Mouse (Mus musculus): ENCODE measurements at regions not wholly inside any gene's neighbourhood (a gene's known extent, or its start where the extent isn't known, plus 50 kb on each side); places are given as distances from the start of the nearest gene placed in this dataset.

DNA sequence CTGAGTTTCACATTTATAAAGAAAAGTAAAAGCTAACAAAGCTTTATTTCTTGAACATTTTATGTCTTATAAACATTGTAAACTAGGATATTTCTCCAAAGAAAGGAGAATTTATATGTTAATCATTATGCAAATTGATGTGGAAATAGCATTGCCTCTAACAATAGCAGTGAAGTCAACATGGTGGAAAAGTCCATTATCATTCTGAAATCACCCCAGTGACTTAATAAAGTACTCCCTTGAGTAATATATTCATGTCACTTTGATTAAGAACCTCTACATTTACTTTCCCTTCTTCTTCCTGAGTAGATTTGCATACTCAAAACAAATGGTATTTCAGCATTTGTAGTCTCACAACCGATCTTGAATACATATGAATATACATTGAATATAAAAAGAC is 676.7 kb upstream of the Edil3 start:
- ATAC-seq (ENCODE audit: insufficient read depth, low read depth) (no peak), DNase-seq (ENCODE audit: low spot score) (no peak)
- H3K36me3 ChIP-seq (replicated peaks; ENCODE audit: control insufficient read depth, insufficient read depth, low read length): no peaks in the 10 kb centered on the region
- no peaks in the 10 kb centered on the region for H3K9me3 ChIP-seq (replicated peaks; ENCODE audit: control insufficient read depth, low read length)
- WGBS: 75% methylated on average over 1 of the region's 1 CpGs
- no peaks in the 10 kb centered on the region for H3K4me1 ChIP-seq (ENCODE audit: control insufficient read depth, insufficient read depth)
- no peak for TF ChIP-seq CTCF (IDR thresholded peaks at IDR 0.05; ENCODE audit: low read depth)
- TF ChIP-seq EP300 (IDR thresholded peaks at IDR 0.05; ENCODE audit: low read depth): no peak
- no peak overlapping the region for H3K9ac ChIP-seq (replicated peaks; ENCODE audit: low read depth, low read length)
- no peak overlapping the region for H3K27ac ChIP-seq (ENCODE audit: low read depth)
- H3K27me3 ChIP-seq (ENCODE audit: control insufficient read depth, insufficient read depth, low read length): no peaks in the 10 kb centered on the region
- H3K4me2 ChIP-seq (ENCODE audit: low read depth, low read length): no peak overlapping the region
- H3K4me3 ChIP-seq (ENCODE audit: low read depth, low read length): no peak overlapping the region

DNA sequence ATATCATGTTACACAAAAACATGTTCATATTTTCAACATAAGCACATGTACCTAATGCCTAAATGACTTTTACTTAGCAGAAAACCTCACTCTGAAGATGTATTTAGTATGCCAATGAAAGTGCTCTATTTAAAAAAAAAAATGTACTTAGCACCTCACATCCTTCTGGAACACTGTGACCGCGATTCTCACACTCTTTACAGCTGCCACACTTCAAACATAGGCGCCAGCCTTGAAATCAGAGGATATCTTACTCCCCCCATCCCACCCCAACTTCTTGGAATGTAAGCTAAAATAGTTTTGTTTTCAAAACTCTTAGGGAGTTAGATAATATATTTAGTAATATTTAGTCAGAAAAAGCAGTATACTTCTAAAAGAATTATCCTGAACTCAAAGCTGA is 634.7 kb upstream of the Edil3 start:
- Histone ChIP-seq H3K9me3 (replicated peaks; ENCODE audit: control insufficient read depth, low read length) (no peaks in the 10 kb centered on the region), H3K27ac (ENCODE audit: low read depth) (no peak overlapping the region), H3K27me3 (ENCODE audit: control insufficient read depth, insufficient read depth, low read length) (no peaks in the 10 kb centered on the region), H3K4me2 (ENCODE audit: low read depth, low read length) (no peak overlapping the region), H3K36me3 (replicated peaks; ENCODE audit: control insufficient read depth, insufficient read depth, low read length) (no peaks in the 10 kb centered on the region), H3K4me3 (ENCODE audit: low read depth, low read length) (no peak overlapping the region), H3K4me1 (ENCODE audit: control insufficient read depth, insufficient read depth) (no peaks in the 10 kb centered on the region), H3K9ac (replicated peaks; ENCODE audit: low read depth, low read length) (no peak overlapping the region)
- WGBS: 69% methylated on average over 3 of the region's 3 CpGs
- ATAC-seq (ENCODE audit: insufficient read depth, low read depth): no peak
- TF ChIP-seq CTCF (IDR thresholded peaks at IDR 0.05; ENCODE audit: low read depth) (no peak), EP300 (IDR thresholded peaks at IDR 0.05; ENCODE audit: low read depth) (no peak)
- no peak for DNase-seq (ENCODE audit: low spot score)

DNA sequence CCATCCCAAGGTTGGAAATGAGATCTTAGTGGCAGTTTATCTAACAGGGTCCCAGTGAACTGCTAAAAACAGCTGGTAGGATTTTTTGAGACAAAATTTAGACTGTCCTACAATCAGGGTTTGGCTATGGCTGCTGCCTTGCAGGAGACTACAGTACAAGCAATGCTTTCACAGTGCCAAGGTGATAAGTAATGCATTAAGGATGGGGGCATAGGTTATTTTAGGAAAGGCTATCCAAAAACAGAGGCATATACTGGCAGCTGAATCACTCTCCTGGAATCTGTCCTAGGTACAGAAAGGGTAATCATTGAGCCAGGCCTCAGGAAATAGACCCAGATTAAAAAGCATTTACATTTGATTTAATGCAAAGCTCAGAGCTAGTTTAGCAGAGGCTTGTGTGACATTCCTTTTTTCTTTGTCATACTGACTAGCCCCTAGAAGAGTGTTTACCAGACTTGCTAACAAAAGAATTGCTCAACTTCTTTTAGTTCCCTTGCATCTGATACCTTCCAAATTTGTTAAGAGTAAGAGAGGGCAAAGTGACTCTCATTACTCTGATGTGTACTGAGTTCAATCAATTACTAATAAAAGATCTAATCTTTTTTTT is 619.5 kb upstream of the Edil3 start:
- Histone ChIP-seq H3K9ac (replicated peaks; ENCODE audit: low read depth, low read length) (no peak overlapping the region), H3K27ac (ENCODE audit: low read depth) (peak overlapping the region; percentile 64), H3K36me3 (replicated peaks; ENCODE audit: control insufficient read depth, insufficient read depth, low read length) (no peaks in the 10 kb centered on the region), H3K4me2 (ENCODE audit: low read depth, low read length) (no peak overlapping the region), H3K9me3 (replicated peaks; ENCODE audit: control insufficient read depth, low read length) (0 out of 2 replicates have a peak, but pooled peaks cover 4% of the 10 kb centered on the region), H3K4me1 (ENCODE audit: control insufficient read depth, insufficient read depth) (0 out of 2 replicates have a peak, but pooled peaks cover 7% of the 10 kb centered on the region), H3K4me3 (ENCODE audit: low read depth, low read length) (no peak overlapping the region), H3K27me3 (ENCODE audit: control insufficient read depth, insufficient read depth, low read length) (no peaks in the 10 kb centered on the region)
- TF ChIP-seq CTCF (IDR thresholded peaks at IDR 0.05; ENCODE audit: low read depth): no peak
- TF ChIP-seq EP300 (IDR thresholded peaks at IDR 0.05; ENCODE audit: low read depth): no peak
- peak; percentile 40 for DNase-seq (ENCODE audit: low spot score)
- peak; percentile 51; the same call in 1 of the 2 replicates for ATAC-seq (ENCODE audit: insufficient read depth, low read depth)

DNA sequence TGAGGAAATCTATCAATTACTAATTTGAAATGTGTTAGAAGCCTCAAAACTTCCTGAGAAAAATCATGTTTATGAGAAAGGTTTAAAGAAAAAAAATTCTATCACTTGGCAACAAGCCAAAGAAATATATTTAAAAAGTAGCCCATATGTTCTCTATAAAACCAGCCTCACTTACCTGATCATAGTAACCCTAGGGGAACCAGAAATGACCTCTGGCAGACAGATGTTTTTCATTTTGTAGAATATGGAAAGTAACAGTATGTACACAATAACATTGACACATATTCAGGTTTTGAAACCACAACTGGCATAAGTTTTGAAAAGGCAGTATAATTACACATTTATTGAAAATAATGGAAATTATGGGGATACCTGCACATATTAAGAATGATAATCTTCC is 580.8 kb upstream of the Edil3 start:
- ATAC-seq (ENCODE audit: insufficient read depth, low read depth) (no peak), DNase-seq (ENCODE audit: low spot score) (no peak)
- H3K9ac ChIP-seq (replicated peaks; ENCODE audit: low read depth, low read length): no peak overlapping the region
- H3K36me3 ChIP-seq (replicated peaks; ENCODE audit: control insufficient read depth, insufficient read depth, low read length): no peaks in the 10 kb centered on the region
- no peak overlapping the region for H3K4me2 ChIP-seq (ENCODE audit: low read depth, low read length)
- no peak overlapping the region for H3K27ac ChIP-seq (ENCODE audit: low read depth)
- no peaks in the 10 kb centered on the region for H3K4me1 ChIP-seq (ENCODE audit: control insufficient read depth, insufficient read depth)
- H3K9me3 ChIP-seq (replicated peaks; ENCODE audit: control insufficient read depth, low read length): no peaks in the 10 kb centered on the region
- H3K4me3 ChIP-seq (ENCODE audit: low read depth, low read length): no peak overlapping the region
- no peaks in the 10 kb centered on the region for H3K27me3 ChIP-seq (ENCODE audit: control insufficient read depth, insufficient read depth, low read length)
- TF ChIP-seq CTCF (IDR thresholded peaks at IDR 0.05; ENCODE audit: low read depth) (no peak), EP300 (IDR thresholded peaks at IDR 0.05; ENCODE audit: low read depth) (no peak)

Data from heart, postnatal 0 days (tissue).